Mouse (Mus musculus) adrenal gland, postnatal 25 days (tissue): ENCODE measurements around the gene Adra2b. TPM values are rescaled to one million over a fixed set of nuclear protein-coding genes. Genes with fewer than 3 reads are reported as not detected.
A peak's percentile ranks its signal among the peaks of the same experiment; 100 is the strongest.

Experiments used
- DNase-seq: peaks from one replicate; pipeline ENCODE4 v3.0.0; 2021; ENCODE audit warnings: mixed read lengths
- long read RNA-seq: library from polyadenylated mRNA; stranded (forward); transcript quantifications from one replicate; pipeline ENCODE4 v2.0.0, GENCODE M21; 2021
- total RNA-seq: library from RNA; stranded (reverse); gene quantifications from 2 replicates; pipeline ENCODE4 v1.2.3, GENCODE M21; 2021

Gene Adra2b
- 1.4 and 2.0 TPM in 2 replicates for total RNA-seq
- long read RNA-seq, full-length matches to known transcripts, result 1 of 1 reads
- long read RNA-seq, partial matches to known transcripts, result 0 of 1 reads
- long read RNA-seq, other reads (novel, unspliced or antisense), result 0 of 1 reads

DNA sequence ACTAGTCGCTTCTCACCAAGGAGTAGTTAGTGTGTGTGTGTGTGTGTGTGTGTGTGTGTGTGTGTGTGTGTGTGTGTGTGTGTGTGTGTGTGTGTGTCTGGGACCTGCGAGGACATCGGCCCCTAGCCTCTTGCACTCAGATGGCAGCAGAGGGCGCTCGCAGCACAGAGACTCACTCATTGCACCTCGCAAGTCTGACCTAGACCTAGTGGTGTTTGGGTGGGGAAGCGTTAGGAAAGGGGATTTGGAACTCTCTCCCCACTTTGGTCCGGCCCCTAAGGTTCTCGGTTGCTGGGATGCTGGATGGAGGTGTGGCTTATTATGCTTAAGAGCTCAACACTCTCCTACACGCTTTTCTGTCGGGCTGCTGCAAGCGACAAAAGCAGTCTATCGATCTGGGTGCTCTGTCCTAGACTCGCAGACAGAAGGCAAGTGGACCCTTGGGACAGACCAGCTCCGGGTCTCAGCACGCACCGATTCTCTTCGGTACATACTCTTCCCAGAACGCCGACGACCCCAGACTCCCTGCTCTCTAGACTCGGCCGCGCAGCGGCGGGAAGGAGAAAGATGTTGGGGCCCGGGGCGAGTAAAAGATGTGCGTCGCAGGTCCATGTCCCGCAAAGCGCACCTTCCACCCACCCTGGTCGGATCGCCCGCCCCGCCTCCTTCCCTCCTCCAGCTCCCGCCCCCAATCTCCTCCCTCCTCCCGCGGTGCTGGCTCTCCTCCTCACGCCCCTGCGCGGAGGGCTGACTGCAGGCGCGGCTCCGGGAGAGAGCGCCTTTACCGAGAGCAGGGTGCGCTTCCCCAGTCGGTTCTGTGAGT is at the start of gene Adra2b:
TSS of gene Adra2b (plus strand) at position 750 of the 823 bp plus-strand sequence.
- DNase-seq, result peak; percentile 87

DNA sequence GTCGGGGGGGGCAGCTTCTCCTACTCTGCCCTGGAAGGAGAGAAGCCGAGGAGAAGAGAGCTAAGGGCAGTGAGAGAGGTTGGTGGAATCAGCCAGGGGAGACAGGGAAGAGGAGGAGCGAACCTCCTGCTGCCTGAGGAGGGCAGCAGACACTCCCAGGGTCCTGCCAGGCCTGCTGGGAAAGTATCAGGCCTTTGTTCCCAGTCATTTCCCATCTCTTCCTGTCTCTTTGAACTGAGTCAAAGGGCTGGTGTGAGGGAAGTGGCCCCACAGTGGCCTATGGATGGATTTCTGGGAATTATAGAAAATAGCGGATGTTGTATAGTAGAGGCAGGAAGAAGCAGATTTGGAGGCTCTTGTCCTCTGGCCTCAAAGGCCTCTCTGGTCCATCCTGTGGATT is 49.1 kb upstream of the Adra2b start:
- no peak for DNase-seq

DNA sequence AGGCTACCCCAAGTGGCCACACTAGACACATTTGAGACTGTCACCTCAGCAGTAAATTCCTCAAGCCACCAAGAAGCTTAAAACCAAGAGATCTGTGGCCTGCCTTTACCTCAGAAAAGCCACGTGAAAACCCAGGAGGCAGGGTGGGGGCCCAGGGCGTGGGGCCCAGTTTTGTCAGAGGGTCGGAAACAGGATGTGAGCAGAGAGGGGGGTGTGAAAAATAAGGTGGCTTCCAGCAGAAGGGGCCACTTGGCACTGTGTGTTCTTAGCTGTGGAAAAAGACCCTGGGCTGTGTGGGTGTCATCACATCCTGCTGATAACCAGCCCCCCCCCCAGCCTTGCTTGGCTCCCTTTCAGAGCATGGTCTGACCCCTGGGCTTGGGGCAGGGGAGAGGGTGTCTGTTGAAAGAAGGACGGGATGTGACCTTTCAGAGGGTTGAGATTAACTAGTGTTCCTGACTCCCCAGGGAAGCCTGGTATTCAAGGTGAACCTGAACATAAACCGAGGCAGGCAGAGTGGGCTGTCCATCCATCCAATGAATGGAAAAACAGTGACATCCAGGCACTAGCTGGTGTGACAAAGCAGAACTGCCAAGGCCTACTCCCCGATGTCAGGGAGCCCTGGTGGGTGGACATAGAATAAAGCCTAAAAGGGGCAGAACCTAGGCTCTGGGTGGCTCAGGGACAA is 48.4 kb upstream of the Adra2b start:
- DNase-seq, result no peak

DNA sequence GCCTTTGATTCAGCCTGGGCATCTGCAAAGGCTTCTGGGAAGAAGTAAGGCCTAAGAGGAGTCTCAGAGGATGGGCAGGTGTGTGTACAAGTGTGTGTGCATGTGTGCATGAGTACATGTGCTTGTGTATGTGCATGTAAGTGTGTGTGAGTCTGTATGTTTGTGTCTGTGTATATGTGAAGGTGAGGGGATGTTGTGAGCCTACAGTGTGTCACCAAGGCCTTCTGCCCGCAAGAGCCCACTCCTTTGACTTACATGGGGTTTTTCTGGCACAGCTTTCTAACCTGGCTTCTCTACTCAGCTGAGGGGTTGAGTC is 47.9 kb upstream of the Adra2b start:
- no peak for DNase-seq

DNA sequence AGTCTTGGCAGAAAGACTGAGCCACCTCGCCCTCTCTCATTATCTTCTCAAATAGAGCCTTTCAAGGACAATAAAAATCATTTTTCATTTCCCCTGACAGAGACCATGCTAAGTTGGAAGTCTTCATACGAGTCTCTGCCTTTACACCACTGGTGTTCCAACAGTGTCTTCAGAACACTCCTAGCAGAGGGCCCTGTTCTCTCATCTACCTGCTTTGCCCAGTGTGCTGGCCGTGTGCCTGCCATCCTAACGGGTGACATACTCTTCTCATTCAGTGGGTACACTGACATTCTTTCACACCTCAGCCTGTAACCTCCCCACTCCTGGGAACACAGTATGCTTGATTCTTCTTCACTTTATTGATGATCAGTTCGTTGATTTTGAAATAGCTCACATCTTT is 46.6 kb upstream of the Adra2b start:
- DNase-seq, result no peak

DNA sequence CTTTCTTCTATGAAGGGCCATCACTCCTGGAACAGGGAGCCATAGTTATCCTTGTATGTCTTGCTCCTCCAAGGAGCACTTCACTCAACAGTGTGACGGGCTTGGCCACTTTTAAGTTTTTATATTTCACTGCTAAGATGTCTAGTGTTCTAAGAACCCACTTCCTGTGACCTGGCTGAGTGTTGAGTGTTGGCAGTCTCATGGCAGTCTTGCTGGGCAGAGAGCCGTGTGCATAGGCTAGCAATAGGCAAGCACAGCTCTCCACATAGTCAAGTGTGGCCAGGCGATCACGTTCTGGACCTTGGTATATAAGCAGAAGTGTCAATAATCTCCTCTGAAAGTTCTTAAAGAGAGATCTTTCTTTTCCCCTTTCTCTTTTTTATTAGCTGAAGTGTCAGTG is 44.9 kb upstream of the Adra2b start:
- DNase-seq, result no peak

DNA sequence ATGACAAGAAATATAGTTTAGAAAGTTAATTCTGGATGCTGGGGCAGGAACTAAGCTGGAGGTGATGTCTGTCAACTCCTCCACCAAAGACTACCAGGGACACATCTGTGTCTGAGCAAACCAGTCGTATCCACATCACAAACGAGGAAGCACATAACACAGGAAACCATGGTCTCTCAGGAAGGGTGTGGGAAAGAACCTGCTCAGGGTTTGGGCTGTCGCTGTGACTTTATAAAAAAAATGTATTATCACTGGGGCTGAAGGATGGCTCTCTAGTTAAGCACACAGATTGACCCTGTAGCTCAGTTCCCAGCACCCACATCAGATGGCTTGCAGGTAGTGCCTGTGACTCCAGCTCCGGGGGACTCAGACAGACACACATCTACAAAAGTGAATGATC is 43.9 kb upstream of the Adra2b start:
- DNase-seq, result no peak

DNA sequence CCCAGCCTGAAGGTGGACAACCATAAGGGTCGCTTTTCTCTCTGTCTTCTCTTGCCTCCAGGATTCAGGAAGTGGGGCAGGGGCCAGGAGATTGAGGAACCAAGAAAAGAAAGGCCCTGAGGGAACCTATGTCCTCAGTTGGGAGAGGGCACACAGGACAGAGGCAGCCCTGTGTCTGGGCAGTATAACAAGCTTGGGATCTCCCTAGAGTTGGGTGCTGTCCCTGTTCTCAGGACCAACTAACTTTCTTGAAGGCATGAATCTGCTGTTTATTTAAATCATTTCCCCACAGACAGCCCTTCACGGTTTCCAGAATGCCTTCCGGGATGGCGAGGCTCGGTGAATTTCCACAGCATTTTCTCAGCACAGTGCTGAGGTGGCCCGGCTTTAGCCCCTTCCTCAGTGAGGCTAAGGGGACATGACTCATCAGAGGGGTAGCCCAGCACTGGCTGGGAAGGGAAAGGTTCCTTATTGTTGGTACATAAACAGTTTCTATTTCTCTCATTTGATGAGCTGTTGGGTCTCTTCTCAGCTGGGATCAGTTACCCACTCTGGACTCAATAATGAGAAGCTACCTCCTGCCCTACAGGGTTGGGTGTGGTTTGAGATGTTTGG is 40.2 kb upstream of the Adra2b start:
- no peak for DNase-seq

DNA sequence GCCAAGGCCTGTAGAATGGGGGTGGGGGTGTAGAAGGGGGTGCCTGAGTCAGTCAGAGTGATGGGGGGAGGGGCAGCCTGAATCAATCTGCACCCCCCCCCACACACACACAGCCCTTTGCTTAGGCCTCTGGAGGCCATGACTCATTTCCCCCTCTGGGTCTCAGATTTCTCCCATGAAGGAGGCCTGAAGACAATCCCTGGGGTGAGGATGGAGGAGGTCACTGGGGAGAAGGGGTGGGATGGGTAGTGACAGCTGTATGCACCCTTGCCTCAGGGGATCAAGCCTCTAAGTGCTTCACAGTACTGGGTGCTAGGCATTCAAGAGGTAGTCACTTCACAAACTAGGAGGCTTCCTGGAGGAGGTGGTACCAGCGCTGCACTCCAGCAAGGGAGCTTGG is 39.3 kb upstream of the Adra2b start:
- no peak for DNase-seq

DNA sequence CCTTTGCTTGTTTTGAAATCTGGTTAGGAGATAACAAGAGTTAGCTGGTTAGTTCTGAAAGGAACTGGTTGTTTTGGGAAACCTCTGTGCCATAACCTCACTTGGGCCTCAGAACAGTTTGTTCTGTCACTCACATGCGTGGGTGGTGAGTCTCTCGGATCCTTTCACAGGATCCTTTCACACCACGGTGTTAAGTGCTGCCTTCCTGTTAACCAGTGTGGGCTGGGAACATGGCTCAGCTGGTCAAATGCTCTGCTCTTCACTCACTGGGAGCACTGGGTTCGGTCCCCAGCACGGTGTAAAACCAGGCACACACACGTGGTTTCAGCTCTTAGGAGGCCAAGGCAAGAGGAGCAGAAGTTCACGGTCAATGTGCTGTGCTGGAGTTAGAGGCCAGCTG is 38.6 kb upstream of the Adra2b start:
- no peak for DNase-seq

DNA sequence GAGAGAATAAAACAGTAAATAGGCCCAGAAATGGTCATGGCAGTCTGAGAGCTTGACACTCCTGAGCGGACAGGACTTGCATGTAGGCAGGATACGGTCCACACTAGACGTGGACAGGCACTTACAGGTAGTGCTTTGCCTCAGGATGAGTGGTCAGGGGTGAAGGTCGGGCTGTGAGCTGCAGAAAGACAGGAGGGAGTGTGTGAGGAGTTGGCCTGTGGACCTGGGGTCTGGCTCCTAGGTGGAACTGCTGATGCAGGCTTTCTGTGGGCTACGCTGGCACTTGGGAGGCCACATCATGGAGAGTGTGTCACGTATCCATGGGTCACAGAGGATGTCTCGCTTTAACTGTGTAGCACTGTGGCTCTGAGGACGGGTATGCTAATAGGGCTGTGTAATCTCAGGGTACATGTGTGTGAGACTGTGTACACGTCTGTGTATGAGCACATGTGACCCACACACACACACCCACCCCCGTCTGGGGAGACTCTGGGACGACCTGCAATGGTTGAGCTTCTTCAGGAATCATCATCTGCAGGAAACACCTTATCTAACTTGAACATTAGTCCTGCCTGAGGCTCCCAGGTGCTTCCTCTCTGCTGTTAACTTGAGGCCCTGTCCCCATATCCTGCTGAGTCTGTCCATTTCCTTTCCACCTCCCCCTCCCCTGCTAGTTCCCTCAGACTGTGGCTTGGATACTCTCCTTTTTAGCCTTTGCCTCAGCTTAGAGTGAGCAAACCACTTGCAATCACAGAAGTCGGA is 34.7 kb upstream of the Adra2b start:
- no peak for DNase-seq

DNA sequence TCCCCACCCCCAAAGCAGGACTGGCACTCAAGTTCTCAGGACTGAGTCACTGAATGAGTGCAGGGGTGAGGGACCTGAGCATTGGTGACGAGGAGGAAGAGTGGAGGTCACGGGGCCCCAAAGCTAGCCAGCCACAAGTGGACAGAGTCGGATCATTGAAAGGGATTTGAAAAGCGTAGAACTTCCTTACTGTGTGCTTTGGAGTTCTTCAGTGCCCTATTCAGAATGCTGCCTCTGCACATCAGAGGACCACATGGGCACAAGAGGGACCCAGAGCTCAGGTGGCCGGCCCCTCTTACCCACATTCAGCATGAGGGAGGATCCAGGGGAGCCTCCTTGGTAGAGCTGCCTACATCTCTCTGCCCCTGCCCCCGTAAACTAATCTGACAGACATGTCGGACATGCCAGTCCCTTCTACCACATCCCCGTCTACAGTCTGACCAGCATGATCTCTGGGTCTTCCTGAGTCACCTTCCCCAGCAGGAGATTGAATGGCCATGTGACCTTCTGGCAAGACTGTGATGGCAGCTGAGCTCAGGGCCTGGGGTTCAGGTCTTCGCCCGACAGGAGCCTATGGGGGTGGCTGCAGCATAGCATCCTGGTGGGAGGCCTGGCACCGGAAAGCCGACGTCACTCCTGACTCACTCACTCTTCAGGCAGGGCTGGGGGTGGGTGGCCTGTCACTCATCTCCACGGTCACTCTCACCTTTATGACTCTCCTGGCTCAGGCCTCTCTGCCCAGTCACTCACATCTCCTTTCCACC is 30.0 kb upstream of the Adra2b start:
- DNase-seq, result no peak

DNA sequence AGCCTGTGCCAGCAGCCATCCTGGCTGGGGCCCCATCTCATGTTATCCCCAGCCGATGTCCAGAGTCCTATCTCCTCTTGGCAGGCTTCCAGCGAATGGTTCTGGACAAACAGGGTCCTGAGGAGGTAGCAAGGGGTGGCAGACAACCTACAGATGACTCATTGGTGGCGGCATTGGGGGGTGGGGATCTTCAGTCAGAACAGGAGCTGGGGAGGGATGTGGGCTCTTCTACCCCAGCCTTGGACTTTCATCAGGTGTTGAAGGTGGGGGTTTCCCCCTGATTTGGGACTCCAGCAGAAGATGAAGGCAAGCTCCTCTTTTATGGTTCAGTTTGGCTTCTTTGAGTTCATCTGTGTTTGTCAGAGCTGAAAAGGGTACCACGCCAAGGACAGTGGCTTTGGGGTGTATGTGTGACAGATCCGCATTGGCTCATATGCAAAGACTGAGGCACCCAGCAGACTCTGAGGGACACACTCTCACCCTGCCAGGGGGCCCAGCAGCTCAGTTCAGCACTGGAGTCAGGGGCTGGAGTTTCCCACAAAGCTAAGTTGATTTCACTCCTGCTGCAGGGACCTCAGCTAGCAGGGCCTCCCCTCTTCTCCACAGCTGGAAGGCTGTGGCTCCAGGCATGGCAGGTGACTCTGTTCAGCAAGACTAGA is 28.9 kb upstream of the Adra2b start:
- DNase-seq, result no peak

DNA sequence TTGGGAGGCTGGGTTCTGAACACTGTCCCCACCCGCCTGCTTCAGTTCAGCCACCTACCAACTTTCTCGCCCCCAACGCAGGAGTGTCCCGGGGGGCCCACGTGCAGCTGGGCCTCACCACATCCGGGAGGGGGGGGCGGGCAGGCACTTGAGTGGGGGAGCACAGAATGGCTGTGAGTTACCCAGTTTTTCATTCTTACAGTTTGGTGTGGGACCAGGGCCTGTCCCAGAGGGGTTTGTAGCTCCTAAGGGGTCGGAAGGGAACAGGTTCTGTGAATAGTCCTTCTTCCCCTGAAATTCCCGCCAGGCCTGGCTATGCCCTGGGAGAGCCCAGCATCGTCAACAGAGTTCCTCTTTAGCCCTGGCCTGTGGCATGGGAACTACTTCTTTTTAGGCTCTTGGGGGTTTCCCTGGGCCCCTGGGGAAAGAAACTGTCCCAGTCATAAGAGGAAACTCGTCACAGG is 27.9 kb upstream of the Adra2b start:
- DNase-seq, result no peak

DNA sequence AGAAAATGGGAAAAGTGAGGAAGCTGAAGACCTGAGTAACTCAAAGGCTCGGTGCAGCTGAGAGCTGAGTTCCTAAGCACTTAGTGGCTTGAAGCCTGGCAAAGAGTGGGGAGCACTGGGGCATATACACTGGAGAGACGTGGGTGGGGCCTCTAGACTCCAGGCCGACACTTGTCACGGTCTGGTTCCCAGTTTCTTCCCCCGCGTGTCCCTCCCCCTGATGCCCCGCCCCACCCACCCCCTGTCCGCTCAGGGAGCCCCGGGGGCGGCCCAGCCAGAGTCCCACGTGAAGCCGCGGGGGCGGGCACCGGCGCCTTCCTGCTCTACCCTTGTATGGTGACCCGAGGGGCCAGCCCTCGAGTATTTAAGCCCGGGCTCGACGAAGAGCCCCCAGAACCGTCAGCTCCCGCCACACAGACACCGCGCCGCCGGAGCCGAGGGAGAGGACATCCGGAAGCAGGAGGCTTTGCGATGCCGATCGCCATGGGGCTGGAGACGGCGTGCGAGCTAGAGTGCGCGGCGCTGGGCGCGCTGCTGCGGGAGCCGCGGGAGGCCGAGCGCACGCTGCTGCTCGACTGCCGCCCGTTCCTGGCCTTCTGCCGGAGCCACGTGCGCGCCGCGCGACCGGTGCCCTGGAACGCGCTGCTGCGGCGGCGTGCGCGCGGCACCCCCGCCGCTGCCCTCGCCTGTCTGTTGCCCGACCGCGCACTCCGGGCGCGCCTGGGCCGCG is 27.1 kb upstream of the Adra2b start, which contains the start of gene Dusp2:
TSS of gene Dusp2 (plus strand) at position 393 of the 730 bp plus-strand sequence.
- DNase-seq, result peak; percentile 79

DNA sequence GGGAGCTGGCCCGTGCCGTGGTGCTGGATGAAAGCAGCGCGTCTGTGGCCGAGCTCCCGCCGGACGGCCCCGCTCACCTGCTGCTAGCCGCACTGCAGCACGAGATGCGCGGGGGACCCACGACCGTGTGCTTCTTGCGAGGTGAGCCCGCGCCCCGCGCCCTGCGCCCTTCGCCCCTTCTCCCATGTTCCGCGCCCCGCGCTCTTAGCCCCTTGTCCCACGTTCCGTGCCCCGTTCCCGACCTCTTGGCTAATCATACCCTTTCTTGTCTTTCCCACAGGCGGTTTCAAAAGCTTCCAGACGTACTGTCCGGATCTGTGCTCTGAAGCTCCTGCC is 26.5 kb upstream of the Adra2b start:
- no peak for DNase-seq

DNA sequence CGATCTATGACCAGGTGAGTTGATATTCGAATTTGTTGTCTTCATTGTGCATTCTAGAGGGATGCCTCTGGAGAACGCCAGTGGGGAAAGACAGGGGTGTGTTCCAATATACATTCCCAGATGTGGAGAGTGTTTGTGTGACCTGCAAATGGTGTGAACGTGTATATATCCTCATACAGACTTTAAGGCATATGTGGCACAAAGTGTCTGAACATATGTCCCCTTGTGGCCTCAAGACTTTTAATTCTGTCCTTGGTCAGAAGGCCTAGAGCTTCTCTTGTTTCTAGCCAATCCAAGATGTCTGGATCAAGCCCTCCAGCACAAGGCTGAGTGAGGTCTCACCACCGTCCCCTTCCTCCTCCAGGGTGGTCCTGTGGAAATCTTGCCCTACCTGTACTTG is 26.1 kb upstream of the Adra2b start:
- no peak for DNase-seq

DNA sequence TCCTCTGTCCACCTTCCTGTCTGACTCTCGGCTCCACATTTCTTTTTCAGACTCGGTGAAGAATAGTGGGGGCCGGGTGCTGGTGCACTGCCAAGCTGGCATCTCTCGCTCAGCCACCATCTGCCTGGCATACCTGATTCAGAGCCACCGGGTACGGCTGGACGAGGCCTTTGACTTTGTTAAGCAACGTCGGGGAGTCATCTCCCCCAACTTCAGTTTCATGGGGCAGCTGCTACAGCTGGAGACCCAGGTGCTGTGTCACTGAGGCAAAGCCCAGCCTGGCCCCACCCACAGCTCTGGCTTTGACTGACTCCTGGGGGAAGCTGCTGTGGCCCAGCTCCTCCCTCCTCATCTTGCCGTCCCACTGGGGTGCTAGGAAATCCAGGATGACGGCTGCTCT is 25.5 kb upstream of the Adra2b start:
- DNase-seq, result no peak

DNA sequence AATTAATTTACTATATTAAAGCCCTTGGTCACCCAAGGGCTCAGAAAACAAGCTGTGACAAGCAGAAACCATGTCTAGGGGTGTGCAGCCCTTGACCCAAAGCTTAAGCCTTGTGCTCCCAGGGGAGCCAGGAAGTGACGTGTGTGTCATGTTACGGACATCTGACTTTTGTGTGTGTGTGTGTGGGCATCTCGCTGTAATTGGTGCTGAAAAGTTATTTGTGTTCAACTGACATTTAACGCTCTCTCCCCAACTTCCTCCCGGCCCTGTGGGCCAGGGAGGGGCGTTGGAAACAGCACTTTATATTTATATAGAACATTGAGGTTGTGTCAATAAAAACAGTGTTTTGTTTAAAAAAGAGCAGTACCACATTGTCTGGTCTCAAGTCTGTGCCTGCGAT is 25.0 kb upstream of the Adra2b start:
- DNase-seq, result no peak

DNA sequence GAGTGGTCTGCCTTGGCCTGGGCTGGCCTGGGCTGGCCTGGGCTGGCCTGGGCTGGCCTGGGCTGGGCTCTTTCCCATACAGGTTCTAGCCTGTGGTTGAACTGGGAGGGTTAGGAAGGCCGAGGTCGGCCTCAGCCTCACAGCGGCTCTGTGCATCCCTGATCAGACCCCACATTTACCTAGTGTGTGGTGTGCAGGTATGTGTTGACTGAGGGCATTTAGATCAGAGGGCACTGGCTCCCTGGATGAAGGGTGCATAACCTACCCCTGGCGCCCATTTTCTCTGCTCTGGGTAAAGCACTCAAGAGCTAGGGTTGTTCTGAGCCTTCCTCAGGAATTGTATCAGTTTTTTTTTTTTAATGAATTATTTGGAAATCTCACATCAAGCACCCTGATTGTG is 24.6 kb upstream of the Adra2b start, which contains the start of gene Astl:
TSS of gene Astl (plus strand) at position 224 of the 400 bp plus-strand sequence.
- DNase-seq, result no peak
